Mouse (Mus musculus) mature B cell (primary cell): ENCODE results near the gene Btbd1.

Source experiments
- in situ Hi-C: fragments of 300-500 bp; cut with MboI; formaldehyde crosslinking; loops from 2 replicates; pipeline ENCODE4 v1.14.3; 2019

The Btbd1 gene

DNA sequence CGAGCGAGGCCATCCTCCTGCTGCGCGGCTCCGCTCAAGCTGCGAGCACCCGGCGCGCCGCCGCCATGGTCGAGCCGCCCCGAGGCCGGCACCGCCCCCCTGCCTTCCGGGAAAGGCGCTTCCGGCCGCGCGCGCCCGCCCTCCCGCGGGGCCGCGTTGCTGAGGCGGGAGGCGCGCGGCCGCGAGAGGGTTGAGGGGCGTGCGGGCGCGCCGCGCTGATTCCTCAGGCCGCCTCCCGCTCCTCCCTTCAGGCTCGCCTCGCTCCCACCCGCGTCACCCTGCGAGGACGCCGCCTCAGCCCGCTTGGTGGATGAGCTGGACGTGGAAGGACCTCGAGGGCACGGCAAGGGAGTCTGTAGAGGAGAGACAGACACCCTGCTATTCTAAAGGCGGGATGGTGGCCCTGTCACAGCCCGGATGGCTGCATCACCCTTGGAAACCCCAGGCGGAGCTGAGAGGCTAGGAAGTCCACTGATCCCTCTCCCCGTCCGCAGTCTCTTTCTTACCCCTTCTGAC, at the start of gene Btbd1:
Gene Btbd1 (minus strand): TSS at position 53 of the 516 bp plus-strand sequence.
- in situ Hi-C loops: no loop called here

DNA sequence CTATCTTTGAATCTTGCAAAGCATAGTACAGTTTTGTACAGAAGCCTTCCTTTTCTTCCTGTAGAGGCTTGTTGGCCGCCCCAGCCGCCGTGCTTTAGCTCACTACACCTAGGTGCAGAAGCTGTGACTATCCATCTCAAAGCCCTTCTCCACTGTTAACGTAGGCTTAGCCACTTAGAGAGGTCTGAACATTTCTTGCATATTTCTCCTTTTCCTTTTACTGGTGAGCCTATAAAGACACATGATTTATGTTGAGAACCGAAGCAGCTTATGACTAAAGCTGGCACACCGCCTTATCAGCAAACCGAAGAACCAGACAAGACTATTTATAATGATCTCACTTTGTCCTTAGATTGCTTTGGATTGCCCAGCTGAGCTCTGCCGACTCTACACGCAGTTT, 46.1 kb upstream of the Btbd1 start:
- in situ Hi-C loops: no loop called here

DNA sequence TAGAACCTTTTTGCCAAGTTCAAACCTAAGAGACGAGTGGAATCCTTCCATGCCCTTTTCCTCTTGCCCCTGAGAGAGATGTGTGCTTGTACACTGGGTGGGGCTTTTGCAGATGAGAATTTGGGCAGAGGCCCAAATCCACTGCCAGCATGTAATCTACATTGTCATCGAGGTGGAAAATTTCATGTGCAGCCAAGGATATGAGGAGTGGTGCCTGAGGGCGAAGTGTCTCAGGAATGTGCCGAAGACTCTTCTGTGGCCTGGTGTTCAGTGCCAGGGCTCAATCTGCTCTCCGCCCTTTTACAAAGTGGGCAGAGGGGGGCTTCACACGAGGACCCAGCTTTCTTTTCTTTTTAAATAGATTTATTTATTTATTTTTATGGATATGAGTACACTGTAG, 45.4 kb upstream of the Btbd1 start:
- in situ Hi-C loops: no loop called here

DNA sequence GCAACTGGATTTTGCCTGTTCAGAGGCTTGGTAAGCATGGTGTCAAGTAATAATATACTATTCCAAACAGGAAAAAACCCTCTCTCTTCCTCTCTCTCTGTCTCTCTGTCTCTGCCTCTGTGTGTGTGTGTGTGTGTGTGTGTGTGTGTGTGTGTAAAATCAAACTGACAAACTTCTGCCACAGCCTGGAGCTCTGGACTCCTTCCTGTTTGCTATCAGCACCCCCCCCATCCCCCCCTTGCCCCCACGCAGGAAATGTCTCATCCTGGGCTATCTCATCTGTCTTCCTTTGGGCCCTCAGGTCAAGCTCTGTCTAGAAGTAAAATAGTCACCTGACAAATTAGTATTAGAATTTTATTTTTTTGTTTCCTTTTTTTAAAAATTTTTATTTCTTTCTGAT, 44.6 kb upstream of the Btbd1 start:
- in situ Hi-C loops: no loop called here

DNA sequence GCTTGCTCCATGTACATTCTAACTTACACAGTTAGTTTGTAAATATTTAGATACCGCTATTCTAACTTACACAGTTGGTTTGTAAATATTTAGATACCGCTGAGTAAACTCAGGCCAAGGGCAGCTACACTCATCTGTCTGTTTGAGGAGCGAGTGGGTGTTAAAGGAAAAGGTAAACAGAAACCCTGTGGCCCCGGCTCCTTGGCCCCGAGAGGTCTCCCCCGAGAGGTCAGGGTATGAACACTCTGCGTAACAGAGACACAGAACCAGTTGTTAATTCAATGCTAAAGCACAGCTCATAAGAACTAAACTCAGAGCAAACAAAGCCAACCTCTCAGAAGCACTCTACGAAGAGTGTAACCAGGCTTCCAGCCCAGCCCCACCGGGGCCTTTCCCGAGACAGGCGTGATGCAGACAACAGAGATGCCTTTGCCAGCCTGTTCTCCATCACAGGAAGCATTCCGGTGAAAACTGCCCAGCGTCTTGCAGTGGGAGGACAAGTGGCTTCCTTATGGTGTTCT, 43.3 kb upstream of the Btbd1 start:
- in situ Hi-C loops: no loop called here

DNA sequence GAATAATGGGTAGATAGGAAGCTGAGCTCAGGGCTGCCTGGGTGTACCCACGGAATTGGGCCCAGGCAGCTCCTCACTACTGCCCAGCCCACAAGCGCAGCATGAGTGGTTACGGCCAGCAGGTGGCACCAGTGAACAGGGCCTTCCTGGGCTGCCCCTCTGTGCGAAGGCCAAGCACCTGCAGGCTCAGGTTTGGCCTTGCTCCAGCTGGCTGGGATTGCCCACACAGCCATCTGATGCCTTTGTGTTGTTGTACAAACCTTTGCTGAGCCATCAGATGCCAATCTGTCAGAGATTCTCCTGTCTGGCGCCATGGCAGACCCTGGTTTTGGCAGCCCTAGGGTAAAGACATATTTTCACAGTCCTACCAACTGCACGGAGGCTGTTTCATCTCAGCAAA, 38.9 kb upstream of the Btbd1 start:
- in situ Hi-C loops: no loop called here

DNA sequence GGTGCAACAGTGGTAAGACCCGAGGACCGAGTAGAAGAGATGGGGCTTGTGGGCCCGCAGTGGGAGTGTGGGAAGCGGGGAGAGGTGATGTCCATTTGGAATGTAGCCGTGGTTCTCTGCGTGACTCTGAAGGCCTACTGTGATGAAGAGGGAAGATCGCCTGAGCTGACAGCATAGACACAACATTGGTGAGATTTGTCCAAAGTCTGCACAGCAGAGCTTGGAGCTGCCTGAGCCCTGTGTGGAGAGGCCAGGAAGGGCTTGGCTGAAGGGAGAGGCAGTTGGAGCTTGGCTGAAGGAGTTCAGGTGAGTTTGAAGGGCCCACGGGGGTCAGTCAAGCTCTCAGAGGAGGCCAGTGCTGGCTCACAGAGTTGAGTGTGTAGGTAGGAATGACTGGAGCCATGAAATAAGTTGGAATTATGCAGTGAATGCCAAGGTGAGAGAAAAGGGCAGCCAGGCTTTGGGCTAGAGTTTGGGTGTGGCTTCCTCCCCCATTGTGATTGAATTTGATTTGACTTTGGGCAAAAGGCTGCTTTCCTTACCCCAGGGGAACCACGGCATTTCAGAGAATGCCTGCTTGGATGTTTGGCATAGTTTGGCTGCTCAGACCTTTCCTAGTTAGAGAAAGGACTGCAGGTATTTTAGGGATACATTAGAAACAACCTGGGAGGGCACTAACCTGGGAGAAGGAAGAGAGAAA, 38.1 kb upstream of the Btbd1 start:
- in situ Hi-C loops: no loop called here

DNA sequence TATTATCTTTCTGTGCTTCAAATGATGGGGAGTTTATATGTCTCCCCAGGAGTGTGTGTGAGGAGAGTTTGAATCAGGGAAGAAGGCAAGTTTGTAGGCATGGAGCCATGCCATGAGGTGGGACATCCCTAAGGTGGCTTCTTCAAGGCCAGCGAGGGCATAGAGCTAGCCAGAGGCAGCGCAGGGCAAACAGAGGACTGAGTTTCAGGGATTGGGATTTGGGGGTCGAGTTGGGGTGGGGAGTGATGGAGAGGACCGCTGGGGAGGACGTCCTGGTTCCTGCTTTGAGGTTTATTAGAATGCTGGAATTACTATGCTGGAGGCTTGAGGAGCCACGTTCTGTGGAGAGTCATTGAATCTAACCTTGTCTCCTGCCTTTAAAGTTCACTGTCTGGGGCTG, 36.7 kb upstream of the Btbd1 start:
- in situ Hi-C loops: no loop called here

DNA sequence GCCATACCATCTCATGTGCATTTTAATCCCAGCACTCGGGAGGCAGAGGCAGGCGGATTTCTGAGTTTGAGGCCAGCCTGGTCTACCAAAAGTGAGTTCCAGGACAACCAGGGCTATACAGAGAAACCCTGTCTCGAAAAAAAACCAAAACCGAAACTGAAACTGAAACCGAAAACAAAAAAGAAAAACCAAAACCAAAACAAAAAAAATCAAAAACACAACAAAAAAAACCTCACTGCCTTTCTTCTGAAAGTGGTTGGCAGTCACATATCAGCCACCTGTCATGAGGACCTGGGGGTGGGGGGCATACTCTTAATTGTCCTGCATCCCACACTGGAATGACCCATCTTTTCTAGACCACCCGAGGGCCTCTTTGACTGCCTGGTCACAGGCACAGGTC, 35.3 kb upstream of the Btbd1 start:
- in situ Hi-C loops: no loop called here

DNA sequence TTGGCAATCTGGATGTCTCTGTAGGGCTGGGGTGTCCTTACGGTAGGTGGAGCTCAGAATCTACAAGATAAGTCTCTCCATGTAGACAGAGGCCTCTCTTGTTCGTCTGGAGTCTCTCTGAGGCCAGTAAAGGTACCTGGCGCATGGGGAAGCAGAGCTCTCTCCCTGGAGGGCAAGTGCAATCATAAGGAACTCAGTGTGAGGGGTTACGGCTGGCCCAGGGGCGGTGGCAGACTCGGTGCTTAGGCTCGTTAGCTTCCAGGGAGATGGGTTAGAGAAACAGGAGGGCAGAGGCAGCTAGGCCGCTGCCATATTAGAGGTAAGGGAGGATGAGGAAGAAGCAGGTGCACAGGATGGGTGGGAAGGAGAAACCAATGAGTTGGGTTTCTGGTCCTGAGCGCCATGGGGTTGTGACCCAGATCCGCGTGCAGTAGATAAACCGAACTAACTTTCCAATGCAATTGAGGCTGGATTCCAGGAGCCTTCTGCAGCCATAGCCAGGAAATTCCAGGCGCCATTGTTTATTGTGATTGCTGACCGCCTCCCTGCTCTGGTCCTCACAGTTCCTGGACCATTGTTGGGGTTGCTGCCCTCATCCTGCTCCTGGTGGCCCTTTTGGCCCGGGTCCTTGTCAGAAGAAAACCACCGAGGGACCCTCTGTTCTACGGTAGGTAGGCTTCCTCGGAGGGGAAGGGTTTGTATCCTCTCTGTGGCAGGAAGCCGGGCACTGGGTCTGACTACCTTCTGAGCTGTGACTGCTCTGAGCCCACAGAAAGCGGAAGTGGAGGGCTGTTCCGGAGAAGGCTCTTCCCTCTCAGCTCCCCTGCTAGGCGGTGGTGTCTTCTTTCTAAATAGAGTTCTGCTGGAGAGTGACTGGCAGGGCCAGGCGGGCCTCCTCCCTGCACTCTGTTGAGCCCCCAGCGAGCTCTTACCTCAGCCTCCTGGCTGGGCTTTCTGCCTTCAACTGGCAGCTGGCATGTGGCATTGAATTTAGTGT, 33.7 kb upstream of the Btbd1 start:
- in situ Hi-C loops: no loop called here

DNA sequence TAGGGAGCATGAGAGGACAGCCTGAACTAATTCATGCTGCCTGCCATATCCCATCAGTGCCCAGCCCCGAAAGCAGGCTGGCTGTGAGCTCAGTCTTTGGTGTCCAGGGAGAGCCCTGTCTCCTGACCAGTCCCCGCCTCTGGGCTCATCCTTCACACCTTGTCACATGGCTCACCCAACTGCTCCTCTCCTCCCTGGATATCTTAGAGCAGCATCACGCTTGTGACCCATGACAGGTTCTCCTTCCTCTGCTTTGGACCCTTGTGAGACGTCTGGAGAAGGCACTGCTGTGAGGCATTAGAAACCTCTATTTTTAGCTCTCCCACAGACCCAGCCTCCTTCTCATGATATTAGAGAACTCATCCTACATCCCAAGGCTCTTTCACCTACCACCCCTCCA, 32.7 kb upstream of the Btbd1 start:
- in situ Hi-C loops: no loop called here

DNA sequence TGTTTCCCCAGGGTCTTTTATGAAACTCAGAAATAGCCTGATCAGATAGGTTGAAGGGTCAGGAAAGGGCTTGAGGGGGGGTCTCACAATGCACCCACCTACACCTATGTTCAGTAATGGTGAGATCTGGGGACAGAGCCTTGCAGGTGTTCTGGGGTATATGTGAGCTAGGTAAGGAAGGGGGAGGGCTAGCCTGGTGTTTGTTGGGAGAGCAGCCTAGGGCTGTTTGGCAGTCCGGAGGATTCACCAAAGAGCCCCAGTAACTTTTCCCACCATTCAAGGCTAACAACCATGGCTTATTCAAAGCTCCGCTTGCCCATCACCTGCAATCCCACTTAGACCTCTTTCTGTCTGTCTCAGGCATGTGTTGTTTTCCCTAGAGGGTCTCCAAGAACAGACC, 32.2 kb upstream of the Btbd1 start:
- in situ Hi-C loops: no loop called here

DNA sequence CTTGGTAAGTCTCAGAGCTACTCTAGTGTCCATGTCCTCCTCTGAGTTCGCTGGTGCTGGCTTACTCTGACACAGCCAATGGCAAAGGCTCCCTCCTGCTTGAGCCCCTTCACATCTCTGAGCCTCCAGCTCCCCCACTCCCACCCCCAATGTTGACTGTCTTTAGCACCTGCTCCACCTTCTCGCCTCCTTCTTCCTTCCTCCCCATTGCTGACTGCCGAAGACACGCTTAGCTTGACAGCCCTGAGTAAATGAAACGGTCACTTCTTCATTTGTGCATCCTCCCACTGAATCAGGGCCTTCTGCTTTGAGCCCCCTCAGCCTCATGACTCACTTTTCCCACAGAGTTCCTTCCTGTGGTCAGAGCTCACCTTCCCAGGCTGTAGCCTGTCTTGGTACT, 31.8 kb upstream of the Btbd1 start:
- in situ Hi-C loops: no loop called here

DNA sequence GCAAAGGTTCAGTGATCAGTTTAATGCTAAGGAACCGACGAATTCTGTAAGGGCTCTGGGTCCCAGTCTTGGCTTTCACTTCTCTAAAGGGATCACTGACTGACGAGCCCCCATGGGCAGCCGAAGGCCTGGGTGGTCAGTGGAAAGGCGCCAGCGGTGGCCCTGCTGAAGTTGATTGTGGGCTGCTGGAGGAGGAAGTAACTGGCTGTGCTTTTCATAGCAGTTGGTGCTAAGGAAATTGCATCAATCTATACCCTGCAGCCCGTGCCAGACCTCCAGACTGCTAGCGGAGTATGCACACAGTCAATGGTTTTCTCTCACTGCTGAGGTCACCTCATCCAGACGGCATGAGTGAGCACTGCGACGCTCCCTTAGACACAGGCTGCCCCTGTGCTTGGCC, 30.8 kb upstream of the Btbd1 start:
- in situ Hi-C loops: no loop called here

DNA sequence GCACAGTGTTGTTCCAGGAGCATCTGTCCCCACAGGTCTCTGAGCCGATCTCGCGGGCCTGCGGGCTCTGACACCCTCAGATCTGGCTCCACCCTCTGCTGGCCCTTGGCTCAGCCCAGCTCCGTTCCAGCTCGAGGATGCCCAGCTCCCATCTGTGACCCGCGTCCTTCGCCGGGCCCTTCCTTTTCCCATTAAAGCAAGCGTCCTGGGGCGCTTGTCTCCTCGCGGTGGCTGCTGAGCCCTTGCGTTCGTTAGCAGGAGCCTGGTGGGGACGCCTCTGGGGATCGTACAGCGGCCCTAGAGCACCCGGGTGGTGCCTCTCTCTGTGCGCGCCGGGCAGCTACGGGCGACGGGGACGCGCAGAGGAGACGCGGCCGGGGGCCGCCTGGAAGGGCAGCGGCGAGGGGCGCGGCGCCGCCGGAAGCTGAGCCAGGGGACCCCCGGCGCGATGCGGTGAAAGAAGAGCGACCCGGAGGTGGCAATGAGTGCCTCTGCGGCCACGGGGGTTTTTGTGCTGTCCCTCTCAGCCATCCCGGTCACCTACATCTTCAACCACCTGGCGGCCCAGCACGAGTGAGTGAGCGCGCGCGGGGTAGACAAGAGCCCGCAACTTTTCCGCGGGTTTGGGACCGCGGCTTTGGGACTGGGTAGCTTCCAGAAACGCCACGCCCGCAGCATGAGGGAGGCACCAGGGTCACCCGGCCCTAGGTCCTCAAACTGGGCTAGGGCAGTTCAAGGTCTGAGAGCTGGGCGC, 29.9 kb upstream of the Btbd1 start, which contains the start of gene Tm6sf1:
Gene Tm6sf1 (plus strand): TSS at position 34 of the 754 bp plus-strand sequence.
- in situ Hi-C loops: no loop called here

DNA sequence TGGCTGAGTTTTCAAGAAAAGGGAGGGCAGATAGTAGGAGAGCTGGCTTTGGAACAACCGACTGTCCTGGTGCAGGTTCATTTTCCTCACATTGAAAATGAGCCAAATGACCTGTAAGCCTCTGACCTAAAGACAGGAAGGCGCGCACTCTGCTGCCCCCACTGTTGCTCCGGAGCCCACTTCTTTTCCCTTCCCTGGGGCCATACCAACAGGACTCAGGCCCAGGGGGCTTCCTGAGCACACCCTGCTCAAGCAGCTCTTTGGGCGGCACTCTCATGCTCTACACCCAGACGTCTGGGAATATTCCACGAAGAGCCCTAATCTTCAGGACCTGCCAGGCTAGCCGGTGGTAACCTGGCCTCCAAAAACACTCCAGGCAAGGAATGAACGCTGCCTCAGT, 29.0 kb upstream of the Btbd1 start:
- in situ Hi-C loops: no loop called here

DNA sequence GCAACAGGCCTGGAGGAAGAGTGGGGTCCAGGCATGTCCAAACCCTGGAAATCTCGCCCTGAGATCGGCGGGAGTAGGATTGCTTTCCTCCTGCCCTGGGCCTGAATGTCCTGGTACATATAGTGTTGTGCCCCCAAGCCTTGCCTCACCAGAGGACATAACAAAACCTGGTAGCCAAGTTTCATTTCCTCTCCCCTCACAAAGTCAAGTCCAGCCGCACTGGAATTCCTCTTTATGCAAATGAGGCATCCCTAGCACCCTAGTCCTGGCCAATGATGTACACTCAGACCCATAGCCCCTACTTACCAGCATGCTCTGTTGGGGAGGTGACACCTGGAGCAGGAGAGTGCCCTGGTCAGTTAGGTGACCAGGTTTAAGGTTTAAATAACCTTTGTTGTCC, 27.0 kb upstream of the Btbd1 start:
- in situ Hi-C loops: no loop called here

DNA sequence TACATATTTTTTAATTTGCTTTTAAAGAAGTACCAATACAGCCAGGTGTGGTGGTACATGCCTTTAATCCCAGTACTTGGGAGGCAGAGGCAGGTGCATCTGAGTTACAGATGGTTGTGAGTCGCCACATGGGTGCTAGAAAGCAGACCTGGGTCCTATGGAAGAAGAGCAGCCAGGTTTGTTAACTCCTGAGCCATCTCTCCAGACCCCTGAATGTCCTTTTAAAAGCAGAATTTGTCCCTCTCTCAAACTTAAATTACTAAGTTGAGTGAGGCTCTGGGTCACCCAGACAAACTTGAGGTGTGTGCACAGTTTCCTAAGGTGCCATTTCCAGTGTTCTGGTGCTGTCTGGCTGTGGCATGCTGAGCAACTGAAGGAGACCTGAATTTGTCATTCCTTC, 26.5 kb upstream of the Btbd1 start, which contains the start of gene Gm10160:
Gene Gm10160 (minus strand): TSS at position 101 of the 400 bp plus-strand sequence.
- in situ Hi-C loops: no loop called here

DNA sequence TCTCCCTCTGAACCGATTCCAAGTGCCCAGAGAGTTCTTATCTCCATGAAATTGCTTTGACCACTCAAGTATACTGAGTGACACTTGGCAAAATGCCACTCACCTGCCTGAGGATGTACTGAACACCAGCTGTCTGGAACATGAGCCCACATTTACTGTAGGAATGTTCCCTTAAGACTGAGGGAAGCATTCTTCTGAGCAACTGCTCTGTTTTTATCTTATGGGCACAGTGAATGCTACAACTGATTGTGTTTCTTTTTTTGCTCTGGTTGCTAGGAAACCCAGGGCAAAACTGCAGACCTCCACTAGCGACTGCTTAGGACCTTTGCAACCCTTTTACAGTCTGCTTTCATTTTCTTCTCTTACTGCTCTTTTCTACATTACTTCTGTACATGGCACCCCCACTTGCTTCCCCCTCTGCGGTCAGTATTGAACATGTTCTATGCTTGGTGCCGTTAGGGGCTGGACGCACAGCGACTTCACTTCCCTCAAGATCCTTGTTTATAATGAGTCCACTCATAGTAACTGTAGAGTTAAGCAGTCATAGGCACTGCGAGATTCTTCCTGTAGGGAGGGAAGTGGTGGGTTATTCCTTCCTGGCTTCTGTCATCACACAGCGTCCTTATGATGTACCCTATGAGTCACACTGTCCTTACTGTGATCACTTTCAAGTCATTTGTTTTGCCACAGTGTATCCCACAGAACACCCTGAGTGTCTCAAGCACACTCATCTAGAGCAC, 25.5 kb upstream of the Btbd1 start:
- in situ Hi-C loops: no loop called here

DNA sequence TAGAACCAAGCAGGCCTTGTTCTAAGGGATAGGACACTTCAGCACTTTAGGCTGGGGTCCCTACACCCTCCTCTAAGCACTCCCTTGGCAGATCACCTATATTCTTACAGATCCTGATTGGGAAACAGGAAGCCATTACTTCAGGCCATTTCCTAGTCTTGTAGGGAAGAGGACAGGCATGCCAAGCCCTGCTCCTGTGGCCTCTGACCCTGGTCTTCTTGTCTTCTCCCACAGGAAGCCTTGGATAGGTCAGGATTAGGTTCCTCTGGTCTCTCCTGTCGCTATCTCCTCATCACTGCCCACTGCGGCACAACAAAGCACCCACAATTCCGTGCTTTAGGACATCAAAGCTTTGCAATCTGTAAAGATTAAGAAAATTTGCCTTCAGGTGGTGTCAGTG, 22.5 kb upstream of the Btbd1 start:
- in situ Hi-C loops: no loop called here

DNA sequence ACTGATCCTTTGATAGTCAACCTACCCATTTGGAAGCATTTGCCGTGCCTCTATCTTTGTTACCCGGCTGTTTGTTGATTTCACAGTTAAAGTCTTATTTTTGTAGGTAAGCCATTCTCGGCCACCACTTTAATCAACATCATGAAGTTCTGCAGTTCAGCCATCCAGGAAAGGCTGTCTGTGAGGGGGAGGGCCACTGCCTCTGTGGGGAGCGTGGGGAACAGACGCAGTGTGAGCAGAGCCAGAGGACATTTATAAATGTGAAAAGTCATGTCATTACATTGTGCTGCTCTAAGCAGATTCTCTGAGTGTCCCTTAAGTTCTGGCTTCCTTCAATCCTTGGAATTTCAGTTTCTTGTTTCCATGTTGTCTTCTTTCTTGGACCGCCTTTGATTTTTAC, 20.9 kb upstream of the Btbd1 start:
- in situ Hi-C loops: no loop called here
